Mouse (Mus musculus): ENCODE results near the gene March10. TPM values are rescaled to one million over a fixed set of nuclear protein-coding genes. Genes with fewer than 3 reads are reported as not detected.
A peak's percentile ranks its signal among the peaks of the same experiment; 100 is the strongest.

The March10 gene
- not detected in 2 replicates for polyA plus RNA-seq (2014; fragmentation: Nextera tagmentation; extraction: Ambion mirVana)

- no peaks in the 10 kb centered on the region for H3K27me3 ChIP-seq (ENCODE audit: control insufficient read depth, insufficient read depth, low read length)
- 0 out of 2 replicates have a peak within 1 kb of the TSS, but pooled peaks have one; percentile 36 for H3K9ac ChIP-seq (replicated peaks; ENCODE audit: low read depth, low read length)
- WGBS: 3% methylated on average over 33 of the region's 35 CpGs
- H3K9me3 ChIP-seq (ENCODE audit: control insufficient read depth, low read depth, low read length): no peaks in the 10 kb centered on the region
- H3K4me3 ChIP-seq (ENCODE audit: low read depth, low read length): peak within 1 kb of the TSS; percentile 41
- peak within 1 kb of the TSS; percentile 83 for H3K4me2 ChIP-seq (replicated peaks; ENCODE audit: low read depth, low read length)
- H3K27ac ChIP-seq (ENCODE audit: low read length): no peak within 1 kb of the TSS
- ATAC-seq (ENCODE audit: insufficient number of reproducible peaks, insufficient read depth, low FRiP score, low read depth): peak; percentile 54; the same call in 1 of the 2 replicates
- H3K4me1 ChIP-seq (ENCODE audit: control insufficient read depth, insufficient read depth, low read length): no peaks in the 10 kb centered on the region
- no peaks in the 10 kb centered on the region for H3K36me3 ChIP-seq (ENCODE audit: control insufficient read depth, insufficient read depth, low read length)
Observed at GRCm38 (mm10) chr11:105456497-105456907, at the start of gene March10. TSS of gene March10 (minus strand) at chr11:105456735.

GRCm38 (mm10) chr11:105506322-105506721 is 49.8 kb upstream of the March10 start:
- Histone ChIP-seq H3K4me3 (ENCODE audit: low read depth, low read length) (no peak overlapping the region), H3K9ac (replicated peaks; ENCODE audit: low read depth, low read length) (no peak overlapping the region), H3K27ac (ENCODE audit: low read length) (no peak overlapping the region), H3K27me3 (ENCODE audit: control insufficient read depth, insufficient read depth, low read length) (no peaks in the 10 kb centered on the region), H3K4me1 (ENCODE audit: control insufficient read depth, insufficient read depth, low read length) (peaks cover 9% of the 10 kb centered on the region; the same call in 1 of the 2 replicates), H3K36me3 (ENCODE audit: control insufficient read depth, insufficient read depth, low read length) (no peaks in the 10 kb centered on the region), H3K9me3 (ENCODE audit: control insufficient read depth, low read depth, low read length) (no peaks in the 10 kb centered on the region), H3K4me2 (replicated peaks; ENCODE audit: low read depth, low read length) (no peak overlapping the region)
- 80% methylated on average over 11 of the region's 11 CpGs for WGBS
- ATAC-seq (ENCODE audit: insufficient number of reproducible peaks, insufficient read depth, low FRiP score, low read depth): no peak

GRCm38 (mm10) chr11:105505038-105505437 is 48.5 kb upstream of the March10 start:
- no peak for ATAC-seq (ENCODE audit: insufficient number of reproducible peaks, insufficient read depth, low FRiP score, low read depth)
- no peak overlapping the region for H3K27ac ChIP-seq (ENCODE audit: low read length)
- no peaks in the 10 kb centered on the region for H3K27me3 ChIP-seq (ENCODE audit: control insufficient read depth, insufficient read depth, low read length)
- H3K9me3 ChIP-seq (ENCODE audit: control insufficient read depth, low read depth, low read length): no peaks in the 10 kb centered on the region
- H3K36me3 ChIP-seq (ENCODE audit: control insufficient read depth, insufficient read depth, low read length): no peaks in the 10 kb centered on the region
- H3K4me1 ChIP-seq (ENCODE audit: control insufficient read depth, insufficient read depth, low read length): peaks cover 9% of the 10 kb centered on the region; the same call in 1 of the 2 replicates
- H3K9ac ChIP-seq (replicated peaks; ENCODE audit: low read depth, low read length): no peak overlapping the region
- 46% methylated on average over 3 of the region's 3 CpGs for WGBS
- H3K4me3 ChIP-seq (ENCODE audit: low read depth, low read length): no peak overlapping the region
- no peak overlapping the region for H3K4me2 ChIP-seq (replicated peaks; ENCODE audit: low read depth, low read length)

- Histone ChIP-seq H3K9me3 (ENCODE audit: control insufficient read depth, low read depth, low read length) (no peaks in the 10 kb centered on the region), H3K4me1 (ENCODE audit: control insufficient read depth, insufficient read depth, low read length) (no peaks in the 10 kb centered on the region), H3K27me3 (ENCODE audit: control insufficient read depth, insufficient read depth, low read length) (no peaks in the 10 kb centered on the region), H3K36me3 (ENCODE audit: control insufficient read depth, insufficient read depth, low read length) (no peaks in the 10 kb centered on the region), H3K9ac (replicated peaks; ENCODE audit: low read depth, low read length) (no peak overlapping the region), H3K27ac (ENCODE audit: low read length) (no peak overlapping the region), H3K4me2 (replicated peaks; ENCODE audit: low read depth, low read length) (no peak overlapping the region), H3K4me3 (ENCODE audit: low read depth, low read length) (no peak overlapping the region)
- WGBS: 83% methylated on average over 4 of the region's 4 CpGs
- ATAC-seq (ENCODE audit: insufficient number of reproducible peaks, insufficient read depth, low FRiP score, low read depth): no peak
Observed at GRCm38 (mm10) chr11:105502311-105502710, 45.8 kb upstream of the March10 start.

- Histone ChIP-seq H3K9ac (replicated peaks; ENCODE audit: low read depth, low read length) (no peak overlapping the region), H3K9me3 (ENCODE audit: control insufficient read depth, low read depth, low read length) (no peaks in the 10 kb centered on the region), H3K4me2 (replicated peaks; ENCODE audit: low read depth, low read length) (no peak overlapping the region), H3K4me1 (ENCODE audit: control insufficient read depth, insufficient read depth, low read length) (peaks cover 5% of the 10 kb centered on the region), H3K27me3 (ENCODE audit: control insufficient read depth, insufficient read depth, low read length) (no peaks in the 10 kb centered on the region), H3K27ac (ENCODE audit: low read length) (no peak overlapping the region), H3K4me3 (ENCODE audit: low read depth, low read length) (no peak overlapping the region), H3K36me3 (ENCODE audit: control insufficient read depth, insufficient read depth, low read length) (no peaks in the 10 kb centered on the region)
- WGBS: 72% methylated on average over 6 of the region's 6 CpGs
- no peak for ATAC-seq (ENCODE audit: insufficient number of reproducible peaks, insufficient read depth, low FRiP score, low read depth)
Observed at GRCm38 (mm10) chr11:105497505-105497904, 41.0 kb upstream of the March10 start.

GRCm38 (mm10) chr11:105496665-105497064 is 40.1 kb upstream of the March10 start:
- no peak overlapping the region for H3K4me2 ChIP-seq (replicated peaks; ENCODE audit: low read depth, low read length)
- no peak overlapping the region for H3K27ac ChIP-seq (ENCODE audit: low read length)
- no peaks in the 10 kb centered on the region for H3K36me3 ChIP-seq (ENCODE audit: control insufficient read depth, insufficient read depth, low read length)
- H3K9me3 ChIP-seq (ENCODE audit: control insufficient read depth, low read depth, low read length): no peaks in the 10 kb centered on the region
- H3K27me3 ChIP-seq (ENCODE audit: control insufficient read depth, insufficient read depth, low read length): no peaks in the 10 kb centered on the region
- no peak overlapping the region for H3K9ac ChIP-seq (replicated peaks; ENCODE audit: low read depth, low read length)
- no peak overlapping the region for H3K4me3 ChIP-seq (ENCODE audit: low read depth, low read length)
- ATAC-seq (ENCODE audit: insufficient number of reproducible peaks, insufficient read depth, low FRiP score, low read depth): no peak
- peaks cover 5% of the 10 kb centered on the region for H3K4me1 ChIP-seq (ENCODE audit: control insufficient read depth, insufficient read depth, low read length)
- WGBS: 59% methylated on average over 7 of the region's 7 CpGs

- H3K9me3 ChIP-seq (ENCODE audit: control insufficient read depth, low read depth, low read length): no peaks in the 10 kb centered on the region
- no peaks in the 10 kb centered on the region for H3K27me3 ChIP-seq (ENCODE audit: control insufficient read depth, insufficient read depth, low read length)
- 45% methylated on average over 18 of the region's 18 CpGs for WGBS
- no peak overlapping the region for H3K9ac ChIP-seq (replicated peaks; ENCODE audit: low read depth, low read length)
- H3K27ac ChIP-seq (ENCODE audit: low read length): no peak overlapping the region
- peak overlapping the region; percentile 19 for H3K4me2 ChIP-seq (replicated peaks; ENCODE audit: low read depth, low read length)
- H3K4me1 ChIP-seq (ENCODE audit: control insufficient read depth, insufficient read depth, low read length): peaks cover 5% of the 10 kb centered on the region
- no peaks in the 10 kb centered on the region for H3K36me3 ChIP-seq (ENCODE audit: control insufficient read depth, insufficient read depth, low read length)
- no peak overlapping the region for H3K4me3 ChIP-seq (ENCODE audit: low read depth, low read length)
- ATAC-seq (ENCODE audit: insufficient number of reproducible peaks, insufficient read depth, low FRiP score, low read depth): no peak
Observed at GRCm38 (mm10) chr11:105495591-105496270, 39.2 kb upstream of the March10 start.

GRCm38 (mm10) chr11:105494786-105495369 is 38.3 kb upstream of the March10 start:
- H3K27ac ChIP-seq (ENCODE audit: low read length): no peak overlapping the region
- no peak overlapping the region for H3K9ac ChIP-seq (replicated peaks; ENCODE audit: low read depth, low read length)
- 74% methylated on average over 6 of the region's 6 CpGs for WGBS
- H3K4me3 ChIP-seq (ENCODE audit: low read depth, low read length): no peak overlapping the region
- H3K36me3 ChIP-seq (ENCODE audit: control insufficient read depth, insufficient read depth, low read length): no peaks in the 10 kb centered on the region
- no peak overlapping the region for H3K4me2 ChIP-seq (replicated peaks; ENCODE audit: low read depth, low read length)
- no peaks in the 10 kb centered on the region for H3K9me3 ChIP-seq (ENCODE audit: control insufficient read depth, low read depth, low read length)
- H3K27me3 ChIP-seq (ENCODE audit: control insufficient read depth, insufficient read depth, low read length): no peaks in the 10 kb centered on the region
- no peak for ATAC-seq (ENCODE audit: insufficient number of reproducible peaks, insufficient read depth, low FRiP score, low read depth)
- H3K4me1 ChIP-seq (ENCODE audit: control insufficient read depth, insufficient read depth, low read length): peaks cover 5% of the 10 kb centered on the region

Data from stomach, embryonic 14.5 days (tissue).